Mouse (Mus musculus) frontal cortex, postnatal 14 days (tissue): ENCODE measurements around the gene Slc5a1.

Experiments
- DNase-seq, 2 experiments: peaks; one replicate each; pipeline ENCODE4 v3.0.0; 2022; ENCODE audit warnings: low spot score in 2 of 2

Gene Slc5a1

GRCm38 (mm10) chr5:33104025-33104481 is at the start of gene Slc5a1:
TSS of gene Slc5a1 (plus strand) at chr5:33104219.
- no peak for DNase-seq

- DNase-seq: no peak
Measured at GRCm38 (mm10) chr5:33056126-33056765, 47.8 kb upstream of the Slc5a1 start.

GRCm38 (mm10) chr5:33070071-33070470 is 33.9 kb upstream of the Slc5a1 start:
- DNase-seq: no peak

GRCm38 (mm10) chr5:33076490-33077191 is 27.4 kb upstream of the Slc5a1 start:
- no peak for DNase-seq

- DNase-seq: no peak
Measured at GRCm38 (mm10) chr5:33082896-33083295, 21.1 kb upstream of the Slc5a1 start.

GRCm38 (mm10) chr5:33084599-33084998 is 19.4 kb upstream of the Slc5a1 start:
- DNase-seq: no peak

GRCm38 (mm10) chr5:33091342-33091741 is 12.7 kb upstream of the Slc5a1 start:
- no peak for DNase-seq

GRCm38 (mm10) chr5:33095315-33095714 is 8.7 kb upstream of the Slc5a1 start:
- DNase-seq: no peak

- no peak for DNase-seq
Measured at GRCm38 (mm10) chr5:33102369-33103055, 1.5 kb upstream of the Slc5a1 start.

- DNase-seq: no peak
Measured at GRCm38 (mm10) chr5:33104876-33105275, 857 bp downstream of the Slc5a1 start.

- DNase-seq: no peak
Measured at GRCm38 (mm10) chr5:33105660-33106059, 1.6 kb downstream of the Slc5a1 start.

GRCm38 (mm10) chr5:33107056-33107455 is 3.0 kb downstream of the Slc5a1 start:
- DNase-seq: no peak

- DNase-seq: no peak
Measured at GRCm38 (mm10) chr5:33107778-33108405, 3.9 kb downstream of the Slc5a1 start.

GRCm38 (mm10) chr5:33121871-33122315 is 17.9 kb downstream of the Slc5a1 start:
- no peak for DNase-seq

GRCm38 (mm10) chr5:33123658-33124057 is 19.6 kb downstream of the Slc5a1 start:
- DNase-seq: no peak

- DNase-seq: no peak
Measured at GRCm38 (mm10) chr5:33125318-33125717, 21.3 kb downstream of the Slc5a1 start.

- no peak for DNase-seq
Measured at GRCm38 (mm10) chr5:33134132-33134531, 30.1 kb downstream of the Slc5a1 start.

- no peak for DNase-seq
Measured at GRCm38 (mm10) chr5:33135611-33136010, 31.6 kb downstream of the Slc5a1 start.

- DNase-seq: peak in 1 of 2 experiments; percentile 46
Measured at GRCm38 (mm10) chr5:33142790-33143455, 38.9 kb downstream of the Slc5a1 start.

- no peak for DNase-seq
Measured at GRCm38 (mm10) chr5:33144025-33144424, 40.0 kb downstream of the Slc5a1 start.

GRCm38 (mm10) chr5:33146837-33147236 is 42.8 kb downstream of the Slc5a1 start:
- DNase-seq: no peak

- DNase-seq: no peak
Measured at GRCm38 (mm10) chr5:33147691-33148090, 43.7 kb downstream of the Slc5a1 start.
